Mouse (Mus musculus) limb, embryonic 11.5 days (tissue): ENCODE data around the gene Tbx3. TPM values are rescaled to one million over a fixed set of nuclear protein-coding genes. Genes with fewer than 3 reads are reported as not detected.

Experiments
- ATAC-seq: fragments of 200-750 bp; cut with Nextera tagmentation; 2 replicates; pipeline ENCODE4 v1.8.0; 2017; ENCODE audit warnings: low read depth; ENCODE audit not compliant: insufficient number of reproducible peaks, low FRiP score, low TSS enrichment
- DNase-seq: peaks from one replicate; pipeline ENCODE4 v3.0.0-alpha.2; 2015; ENCODE audit warnings: low spot score
- H3K27ac ChIP-seq: fragments of 300-500 bp; sonication (generic); replicated peaks from 2 replicates; pipeline ENCODE4 v1.5.1; 2014; ENCODE audit warnings: low read depth, mild to moderate bottlenecking, low read length
- H3K27me3 ChIP-seq: fragments of 300-500 bp; sonication (generic); 2 replicates; pipeline ENCODE4 v1.6.1; 2014; ENCODE audit warnings: mild to moderate bottlenecking, low read length, mixed read lengths; ENCODE audit not compliant: control insufficient read depth, insufficient read depth
- H3K36me3 ChIP-seq: fragments of 300-500 bp; sonication (generic); 2 replicates; pipeline ENCODE4 v1.6.1; 2014; ENCODE audit warnings: mild to moderate bottlenecking, low read length, moderate library complexity, mixed read lengths; ENCODE audit not compliant: control insufficient read depth, insufficient read depth
- H3K4me1 ChIP-seq: fragments of 300-500 bp; sonication (generic); 2 replicates; pipeline ENCODE4 v1.6.1; 2014; ENCODE audit warnings: low read length, mixed read lengths; ENCODE audit not compliant: control insufficient read depth, insufficient read depth
- H3K4me2 ChIP-seq: fragments of 300-500 bp; sonication (generic); 2 replicates; pipeline ENCODE4 v1.6.1; 2014; ENCODE audit warnings: low read depth, mild to moderate bottlenecking, moderate library complexity; ENCODE audit not compliant: severe bottlenecking
- H3K4me3 ChIP-seq: fragments of 300-500 bp; sonication (generic); 2 replicates; pipeline ENCODE4 v1.5.1; 2014; ENCODE audit warnings: low read depth, low read length
- H3K9ac ChIP-seq: fragments of 300-500 bp; sonication (generic); 2 replicates; pipeline ENCODE4 v1.6.1; 2014; ENCODE audit warnings: mild to moderate bottlenecking, low read length
- H3K9me3 ChIP-seq: fragments of 300-500 bp; sonication (generic); 2 replicates; pipeline ENCODE4 v1.6.1; 2016; ENCODE audit warnings: low read length; ENCODE audit not compliant: control insufficient read depth
- WGBS: fragments of 180-500 bp; shearing (Covaris S2); extraction: QIAGEN DNeasy Blood & Tissue Kit; methylation state at CpG from one replicate; pipeline ENCODE4 v1.1.7; 2014; 5-methylcytosine and 5-hydroxymethylcytosine counted together
- polyA plus RNA-seq: library from polyadenylated mRNA; unstranded; fragments of >200 nt; fragmentation: Nextera tagmentation; extraction: Ambion mirVana; gene quantifications from 2 replicates; pipeline ENCODE4 v1.2.1, GENCODE M21; 2014

Gene Tbx3
- polyA plus RNA-seq, 1 experiment from 2014 or later = 42.6 TPM

- Histone ChIP-seq H3K27me3 (peaks cover 2% of the 10 kb centered on the region; the same call in 1 of the 2 replicates), H3K4me3 (no peak overlapping the region), H3K9me3 (no peaks in the 10 kb centered on the region), H3K9ac (no peak overlapping the region), H3K27ac (no peak overlapping the region), H3K4me2 (no peak overlapping the region), H3K36me3 (no peaks in the 10 kb centered on the region), H3K4me1 (no peaks in the 10 kb centered on the region; the same call in 1 of the 2 replicates)
- WGBS = 86% methylated on average over 4 of the region's 4 CpGs
- no peak for ATAC-seq
- DNase-seq = no peak
These were observed 36.9 kb upstream of the Tbx3 start for GRCm38 (mm10) chr5:119633581-119633980.

GRCm38 (mm10) chr5:119634861-119635260 is 35.6 kb upstream of the Tbx3 start:
- Histone ChIP-seq H3K9ac (no peak overlapping the region), H3K27me3 (peaks cover 6% of the 10 kb centered on the region; the same call in 1 of the 2 replicates), H3K27ac (no peak overlapping the region), H3K4me1 (no peaks in the 10 kb centered on the region), H3K9me3 (no peaks in the 10 kb centered on the region), H3K4me3 (no peak overlapping the region), H3K36me3 (no peaks in the 10 kb centered on the region), H3K4me2 (no peak overlapping the region)
- DNase-seq (no peak), ATAC-seq (no peak)
- WGBS = 56% methylated on average over 2 of the region's 2 CpGs

GRCm38 (mm10) chr5:119638300-119638699 is 32.2 kb upstream of the Tbx3 start:
- no peak overlapping the region for H3K4me3 ChIP-seq
- no peaks in the 10 kb centered on the region for H3K9me3 ChIP-seq
- no peak overlapping the region for H3K27ac ChIP-seq
- H3K27me3 ChIP-seq = peaks cover 15% of the 10 kb centered on the region
- ATAC-seq (no peak), DNase-seq (no peak)
- no peak overlapping the region for H3K9ac ChIP-seq
- no peaks in the 10 kb centered on the region for H3K4me1 ChIP-seq
- 44% methylated on average over 12 of the region's 12 CpGs for WGBS
- H3K36me3 ChIP-seq = no peaks in the 10 kb centered on the region
- H3K4me2 ChIP-seq = no peak overlapping the region

DNA sequence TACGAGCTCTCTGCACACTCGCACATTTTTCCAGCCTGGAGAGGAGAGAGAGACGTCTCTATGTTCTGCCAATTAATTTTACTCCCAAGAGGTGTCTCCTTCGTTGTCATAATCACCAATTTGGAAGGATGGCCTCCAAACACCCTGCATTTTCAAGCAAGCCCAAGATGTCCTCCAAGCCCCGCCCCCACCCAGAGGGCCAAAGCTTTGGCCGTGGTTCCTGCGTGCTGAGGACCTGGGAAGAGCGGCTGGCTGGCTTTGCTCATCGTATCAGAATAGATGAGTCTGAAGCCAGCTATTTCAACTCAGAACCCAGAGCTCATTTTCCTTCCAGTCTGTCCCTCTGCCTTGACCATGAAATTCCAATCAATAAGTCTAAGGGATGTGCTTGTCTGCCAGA is 29.4 kb upstream of the Tbx3 start:
- DNase-seq (no peak), ATAC-seq (no peak)
- Histone ChIP-seq H3K36me3 (no peaks in the 10 kb centered on the region), H3K9ac (no peak overlapping the region), H3K9me3 (no peaks in the 10 kb centered on the region), H3K4me2 (no peak overlapping the region), H3K27me3 (peaks cover 19% of the 10 kb centered on the region), H3K27ac (no peak overlapping the region), H3K4me3 (no peak overlapping the region), H3K4me1 (peaks cover 7% of the 10 kb centered on the region)
- 58% methylated on average over 9 of the region's 9 CpGs for WGBS

DNA sequence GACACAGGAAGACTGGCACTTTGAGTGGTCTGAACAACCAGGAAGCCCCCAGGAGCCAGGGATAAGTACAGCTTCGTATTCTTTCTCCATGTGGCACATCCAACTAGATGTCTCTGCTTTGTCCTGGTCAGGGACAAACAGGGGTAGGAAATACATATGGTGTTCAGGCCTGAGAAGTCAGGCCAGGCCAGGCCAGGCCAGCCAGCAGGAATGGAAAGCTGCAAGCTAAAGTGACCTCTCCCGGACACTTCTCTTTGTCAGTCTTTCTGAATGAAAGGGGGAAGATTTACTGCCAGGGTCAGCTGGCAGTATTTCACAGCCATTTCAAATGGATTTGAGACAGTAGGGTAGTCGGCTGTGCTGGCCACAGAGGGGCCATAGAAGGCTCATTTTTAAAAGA is 28.8 kb upstream of the Tbx3 start:
- no peaks in the 10 kb centered on the region for H3K36me3 ChIP-seq
- 9% methylated on average over 3 of the region's 3 CpGs for WGBS
- H3K4me2 ChIP-seq = no peak overlapping the region
- ATAC-seq (no peak), DNase-seq (no peak)
- no peak overlapping the region for H3K9ac ChIP-seq
- peaks cover 7% of the 10 kb centered on the region for H3K4me1 ChIP-seq
- H3K27me3 ChIP-seq = peaks cover 19% of the 10 kb centered on the region
- H3K4me3 ChIP-seq = no peak overlapping the region
- no peaks in the 10 kb centered on the region for H3K9me3 ChIP-seq
- no peak overlapping the region for H3K27ac ChIP-seq

DNA sequence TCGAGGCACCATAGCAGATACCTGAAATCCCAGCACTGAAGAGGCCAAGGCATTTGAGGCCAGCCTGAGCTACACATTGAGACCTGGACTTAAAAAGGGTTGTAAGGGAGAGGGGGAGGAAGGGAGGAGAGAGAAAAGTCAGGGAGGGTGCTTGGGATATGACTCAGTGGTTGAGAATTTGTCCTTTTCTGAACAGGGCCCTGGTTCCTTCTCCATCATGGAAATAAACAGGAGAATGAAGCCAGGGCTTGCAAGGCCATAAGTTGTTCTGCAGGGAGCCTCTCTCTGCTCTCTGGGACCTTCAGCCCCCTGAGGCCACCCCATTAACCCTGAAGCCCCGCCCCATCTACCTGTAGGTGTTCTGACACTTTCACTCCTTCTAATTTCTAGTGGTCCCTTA is 23.5 kb upstream of the Tbx3 start:
- no peak overlapping the region for H3K4me2 ChIP-seq
- peaks cover 15% of the 10 kb centered on the region for H3K4me1 ChIP-seq
- peaks cover 28% of the 10 kb centered on the region for H3K27me3 ChIP-seq
- DNase-seq (no peak), ATAC-seq (no peak)
- H3K36me3 ChIP-seq = no peaks in the 10 kb centered on the region
- H3K4me3 ChIP-seq = no peak overlapping the region
- no peak overlapping the region for H3K27ac ChIP-seq
- no peaks in the 10 kb centered on the region for H3K9me3 ChIP-seq
- H3K9ac ChIP-seq = no peak overlapping the region
- 54% methylated on average over 2 of the region's 2 CpGs for WGBS

GRCm38 (mm10) chr5:119651135-119651965 is 19.1 kb upstream of the Tbx3 start:
- no peaks in the 10 kb centered on the region for H3K36me3 ChIP-seq
- H3K9ac ChIP-seq = no peak overlapping the region
- no peak overlapping the region for H3K27ac ChIP-seq
- H3K4me1 ChIP-seq = peaks cover 8% of the 10 kb centered on the region; the same call in 1 of the 2 replicates
- ATAC-seq (peak; percentile 54; the same call in 1 of the 2 replicates), DNase-seq (peak; percentile 43)
- H3K27me3 ChIP-seq = peaks cover 30% of the 10 kb centered on the region
- WGBS = 8% methylated on average over 13 of the region's 13 CpGs
- H3K4me2 ChIP-seq = no peak overlapping the region
- no peak overlapping the region for H3K4me3 ChIP-seq
- H3K9me3 ChIP-seq = no peaks in the 10 kb centered on the region

GRCm38 (mm10) chr5:119656354-119656753 is 14.1 kb upstream of the Tbx3 start:
- H3K4me1 ChIP-seq = peaks cover 7% of the 10 kb centered on the region; the same call in 1 of the 2 replicates
- 18% methylated on average over 7 of the region's 7 CpGs for WGBS
- peaks cover 69% of the 10 kb centered on the region for H3K27me3 ChIP-seq
- ATAC-seq (no peak), DNase-seq (no peak)
- H3K4me3 ChIP-seq = no peak overlapping the region
- H3K27ac ChIP-seq = no peak overlapping the region
- no peak overlapping the region for H3K4me2 ChIP-seq
- no peak overlapping the region for H3K9ac ChIP-seq
- H3K36me3 ChIP-seq = no peaks in the 10 kb centered on the region
- no peaks in the 10 kb centered on the region for H3K9me3 ChIP-seq
